Mouse (Mus musculus) testis, adult 2 months (tissue): ENCODE data around the gene Thbd.

Experiments
- CTCF ChIP-seq: fragments of 200-500 bp; IDR thresholded peaks from 2 replicates; pipeline ENCODE4 v1.5.1; 2012; ENCODE audit warnings: low read depth, mild to moderate bottlenecking, inconsistent platforms, low read length, moderate library complexity; ENCODE audit not compliant: control insufficient read depth, insufficient read depth, insufficient replicate concordance
- POLR2A ChIP-seq: fragments of 200-500 bp; IDR thresholded peaks from 2 replicates; pipeline ENCODE4 v1.6.1; 2012; ENCODE audit warnings: low read depth, mild to moderate bottlenecking, inconsistent platforms, low read length, moderate library complexity; ENCODE audit not compliant: control insufficient read depth

GRCm38 (mm10) chr2:148379899-148380413 is 28.0 kb downstream of the Thbd start:
- TF ChIP-seq CTCF = no peak
- TF ChIP-seq POLR2A = no peak
